Mouse (Mus musculus) ovary, postnatal 36 days (tissue): ENCODE data around the gene Cdhr2.

Experiments used
- DNase-seq: peaks from one replicate; pipeline ENCODE4 v3.0.0; 2022; ENCODE audit warnings: low spot score, mixed read lengths

The Cdhr2 gene

GRCm38 (mm10) chr13:54692711-54693557, 8.3 kb upstream of the Cdhr2 start:
- no peak for DNase-seq

GRCm38 (mm10) chr13:54693558-54694347, 7.5 kb upstream of the Cdhr2 start, which contains the start of gene Rnf44:
Rnf44 (minus strand) TSS chr13:54693907.
- DNase-seq: peak; percentile 100

GRCm38 (mm10) chr13:54694348-54695060, 6.8 kb upstream of the Cdhr2 start:
- peak; percentile 87 for DNase-seq

GRCm38 (mm10) chr13:54695479-54696230, 5.6 kb upstream of the Cdhr2 start:
- no peak for DNase-seq

GRCm38 (mm10) chr13:54702507-54702906, 1.2 kb downstream of the Cdhr2 start:
- no peak for DNase-seq

GRCm38 (mm10) chr13:54704890-54705289, 3.6 kb downstream of the Cdhr2 start:
- no peak for DNase-seq

GRCm38 (mm10) chr13:54710866-54711265, 9.6 kb downstream of the Cdhr2 start:
- DNase-seq: no peak

- no peak for DNase-seq
These were observed 13.1 kb downstream of the Cdhr2 start for GRCm38 (mm10) chr13:54714393-54714792.

- no peak for DNase-seq
These were observed 13.7 kb downstream of the Cdhr2 start for GRCm38 (mm10) chr13:54714996-54715395.

- no peak for DNase-seq
These were observed 15.7 kb downstream of the Cdhr2 start for GRCm38 (mm10) chr13:54716916-54717315.

- no peak for DNase-seq
These were observed 21.9 kb downstream of the Cdhr2 start for GRCm38 (mm10) chr13:54723143-54723542.

- DNase-seq: no peak
These were observed 24.9 kb downstream of the Cdhr2 start for GRCm38 (mm10) chr13:54726131-54726530.

GRCm38 (mm10) chr13:54736931-54737330, 35.7 kb downstream of the Cdhr2 start:
- DNase-seq: no peak

- peak; percentile 22 for DNase-seq
These were observed 36.4 kb downstream of the Cdhr2 start for GRCm38 (mm10) chr13:54737488-54738212.

- DNase-seq: peak; percentile 8
These were observed 36.9 kb downstream of the Cdhr2 start for GRCm38 (mm10) chr13:54738213-54738601.

- no peak for DNase-seq
These were observed 44.8 kb downstream of the Cdhr2 start for GRCm38 (mm10) chr13:54746110-54746509.

GRCm38 (mm10) chr13:54746896-54747295, 45.6 kb downstream of the Cdhr2 start:
- DNase-seq: no peak

GRCm38 (mm10) chr13:54748190-54748589, 46.9 kb downstream of the Cdhr2 start:
- DNase-seq: no peak

GRCm38 (mm10) chr13:54748721-54749060, 47.4 kb downstream of the Cdhr2 start:
- DNase-seq: no peak

GRCm38 (mm10) chr13:54749061-54749863, 48.0 kb downstream of the Cdhr2 start:
- peak; percentile 58 for DNase-seq
